Mouse (Mus musculus): Measurements from ENCODE around the gene Cd4.

DNA sequence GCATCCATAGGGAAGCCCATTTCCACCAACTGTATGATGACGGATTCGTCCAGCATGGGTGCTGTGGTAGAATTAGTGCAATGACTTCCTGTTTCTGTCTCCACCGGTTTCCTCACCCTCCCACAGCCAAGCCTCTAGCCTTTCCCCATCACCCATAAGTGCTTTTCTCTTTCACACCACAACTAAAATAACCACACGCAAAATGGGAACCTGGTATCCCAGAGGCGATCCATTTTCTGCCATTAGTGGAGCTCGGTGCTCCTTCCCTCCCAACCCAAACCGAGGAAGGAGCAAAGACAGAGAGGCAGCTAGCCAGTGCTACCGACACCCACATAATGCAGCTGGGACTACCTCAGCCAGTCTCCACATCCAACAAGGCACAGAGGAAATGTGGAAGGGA lies 70.0 kb downstream of the Cd4 start:
- TF ChIP-seq CTCF (IDR thresholded peaks at IDR 0.05; ENCODE audit: borderline replicate concordance, insufficient read depth, low read length), result no peak
- TF ChIP-seq POLR2A (IDR thresholded peaks at IDR 0.05; ENCODE audit: low read depth, low read length), result no peak
